Mouse (Mus musculus) layer of hippocampus, postnatal 10 days (tissue): ENCODE results near the gene Ppm1b. TPM values are rescaled to one million over a fixed set of nuclear protein-coding genes. Genes with fewer than 3 reads are reported as not detected.

Experiments used
- DNase-seq, 2 experiments: peaks; one replicate each; pipeline ENCODE4 v3.0.0; 2021; ENCODE audit warnings: low spot score in 2 of 2
- total RNA-seq, 2 experiments: library from RNA; stranded (reverse); gene quantifications; 2 replicates each; pipeline ENCODE4 v1.2.3; 2021

The Ppm1b gene
- total RNA-seq, 2 experiments from 2014 or later, result 106 to 116 TPM

DNA sequence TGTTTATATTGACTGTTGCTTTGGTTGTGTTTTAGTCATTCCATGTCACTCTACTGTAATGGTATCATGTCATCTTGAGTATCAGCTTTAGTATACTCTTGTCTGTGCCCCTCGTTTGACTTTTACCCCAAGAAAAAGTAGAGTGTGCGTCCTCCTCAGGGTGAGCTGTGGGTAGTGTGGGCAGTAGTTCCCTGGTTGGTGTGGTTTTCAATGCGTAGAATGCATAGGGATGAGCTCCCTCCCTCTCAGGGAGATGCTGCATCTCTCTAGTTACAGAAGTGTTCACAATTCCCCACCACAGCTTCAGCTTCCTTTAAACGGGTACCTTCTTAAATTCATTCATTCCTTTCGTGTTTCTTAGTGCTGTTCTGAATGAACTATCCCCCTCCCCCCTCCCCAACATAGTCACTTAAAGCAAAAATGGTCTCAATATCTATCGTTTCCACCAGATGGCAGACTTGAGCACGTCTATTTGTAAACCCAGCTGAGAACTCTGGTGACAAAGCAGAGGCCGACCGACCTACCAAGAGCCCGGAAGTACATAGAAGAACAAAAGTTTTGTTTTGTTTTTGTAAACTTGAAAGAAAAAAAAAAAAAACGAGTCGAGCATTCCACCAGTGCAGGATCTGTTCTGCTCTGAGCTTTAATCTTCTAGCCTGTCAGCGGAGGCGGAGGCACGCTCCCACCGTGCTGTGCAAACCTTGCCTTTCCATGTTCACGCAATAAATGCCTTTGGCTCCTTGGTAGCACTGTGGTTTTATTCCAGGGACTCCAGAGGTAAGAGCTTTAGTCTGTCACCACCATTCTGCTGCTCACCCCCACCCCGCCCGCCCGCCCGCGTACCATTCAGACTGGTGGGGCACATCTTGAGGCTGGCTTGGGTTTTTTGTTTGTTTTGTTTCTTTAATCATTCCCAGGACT lies 67.0 kb downstream of the Ppm1b start:
- peak; percentile 62 to 70 for DNase-seq

DNA sequence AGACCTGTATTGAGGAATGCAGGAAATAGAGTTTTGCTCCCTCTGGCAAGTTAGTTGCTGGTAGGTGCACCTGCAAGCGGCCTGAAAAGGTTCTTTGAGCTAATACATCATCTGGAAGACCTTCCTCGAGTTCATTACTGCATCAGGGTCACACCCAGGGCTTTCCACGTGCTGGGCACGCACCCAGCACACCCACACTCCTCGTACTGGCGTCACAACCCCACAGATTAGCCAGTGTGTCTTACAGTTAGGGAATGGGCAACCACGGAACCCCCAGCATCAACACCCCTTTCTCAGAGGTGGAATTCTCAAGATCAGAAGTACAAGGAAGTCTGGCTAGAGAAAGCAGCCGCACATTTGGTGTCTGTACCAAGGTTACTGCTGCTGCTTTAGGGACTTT lies 67.7 kb downstream of the Ppm1b start:
- no peak for DNase-seq

DNA sequence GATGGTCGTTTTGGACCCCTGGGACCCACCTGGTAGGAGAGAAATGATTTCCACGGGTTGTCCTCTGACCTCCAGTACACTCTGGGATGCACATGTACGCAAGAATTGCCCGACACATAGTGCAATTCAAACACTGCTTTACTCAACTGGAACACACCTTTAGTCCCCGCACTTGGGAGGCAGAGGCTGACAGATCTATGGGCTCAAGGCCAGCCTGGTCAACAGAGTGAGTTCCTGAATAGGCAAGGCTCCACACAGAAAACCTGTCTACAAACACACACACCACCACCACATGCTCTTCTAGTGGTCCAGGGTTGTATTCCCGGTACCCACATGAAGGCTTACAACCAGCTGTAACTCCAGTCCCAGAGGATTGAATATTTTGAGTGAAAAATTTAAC lies 68.6 kb downstream of the Ppm1b start:
- DNase-seq, result no peak

DNA sequence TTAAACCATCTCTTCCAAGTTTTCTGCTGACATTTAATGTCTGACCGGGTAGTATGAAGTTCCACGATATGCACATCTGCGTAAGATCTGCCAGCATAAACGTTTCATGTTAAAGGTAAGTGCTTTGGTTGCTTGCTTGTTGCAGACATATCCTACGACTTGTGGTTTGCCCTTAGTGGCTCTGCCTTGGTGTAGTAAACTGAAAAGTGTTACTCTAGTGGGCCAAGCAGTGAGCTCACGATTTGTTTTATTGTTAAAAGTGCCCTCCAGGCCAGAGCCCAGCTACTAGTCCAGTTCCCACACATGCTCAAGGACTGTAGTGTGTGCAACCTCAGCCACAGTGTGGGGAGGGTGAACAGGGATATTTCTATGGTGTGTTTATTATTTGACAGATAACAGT lies 69.9 kb downstream of the Ppm1b start:
- DNase-seq, result no peak

DNA sequence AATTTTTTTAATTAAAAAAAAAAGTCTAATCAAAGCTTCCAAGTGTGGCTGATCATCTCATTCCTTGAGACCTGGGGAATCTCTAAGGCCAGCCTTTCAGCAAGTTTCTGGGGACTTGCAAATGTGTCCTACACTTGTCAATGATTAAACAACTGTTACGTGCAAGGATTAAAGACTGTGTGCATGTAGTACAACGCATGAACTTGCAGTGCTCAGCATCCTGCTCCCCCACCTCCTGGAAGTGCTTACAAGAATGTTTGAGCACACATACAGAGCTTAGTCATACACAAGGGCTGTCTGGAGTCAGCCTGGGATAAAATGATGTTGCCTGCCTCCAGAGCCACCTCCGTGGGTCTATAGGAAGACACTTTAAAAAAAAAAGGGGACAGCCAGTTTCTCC lies 70.7 kb downstream of the Ppm1b start:
- DNase-seq, result no peak

DNA sequence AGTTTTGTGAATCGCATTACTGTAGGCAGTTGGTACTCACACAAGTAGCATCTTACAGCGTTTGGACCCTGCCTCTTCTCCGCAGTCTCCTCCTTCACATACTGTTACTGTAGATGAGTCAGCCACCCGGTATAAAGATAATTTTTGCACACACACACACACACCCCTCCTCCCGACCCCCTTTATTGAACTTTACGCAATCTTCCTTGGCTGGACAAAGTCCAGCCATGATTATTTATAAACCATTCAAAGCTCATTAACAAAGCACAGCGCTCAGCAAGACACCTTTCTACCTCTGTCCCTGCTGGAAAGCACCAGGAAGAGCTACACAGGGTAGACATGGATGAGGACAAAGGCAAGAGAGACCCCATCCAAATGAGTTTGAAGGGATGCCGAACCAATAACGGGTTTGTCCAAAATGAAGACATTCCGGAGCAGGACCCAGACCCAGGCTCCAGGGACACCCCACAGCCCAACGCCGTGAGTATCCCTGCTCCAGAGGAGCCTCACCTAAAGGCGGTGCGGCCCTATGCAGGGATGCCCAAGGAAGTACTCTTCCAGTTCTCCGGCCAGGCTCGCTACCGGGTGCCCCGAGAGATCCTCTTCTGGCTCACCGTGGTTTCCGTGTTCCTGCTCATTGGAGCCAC lies 71.7 kb downstream of the Ppm1b start, which contains the start of gene Slc3a1:
Gene Slc3a1, plus strand, starts transcription at position 284 of the 647 bp plus-strand sequence.
- DNase-seq, result no peak

DNA sequence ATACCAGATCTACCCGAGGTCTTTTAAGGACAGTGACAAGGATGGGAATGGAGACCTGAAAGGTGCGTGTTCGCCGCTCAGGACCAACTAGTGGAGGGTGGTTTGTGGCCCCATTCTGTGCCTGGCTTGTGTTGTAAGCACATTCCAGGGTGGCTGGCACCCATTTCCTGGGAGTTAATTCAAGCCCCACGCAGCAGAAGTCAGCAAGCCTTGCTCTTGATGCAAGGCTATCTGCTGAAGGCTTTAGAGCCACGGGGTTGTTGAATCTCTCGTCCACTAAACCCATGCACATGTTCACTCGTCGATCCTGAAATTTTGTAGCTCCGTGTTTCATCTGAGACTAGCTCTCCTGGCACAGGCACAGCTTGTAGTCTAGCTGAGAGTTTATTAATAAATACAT lies 72.3 kb downstream of the Ppm1b start:
- DNase-seq, result no peak

DNA sequence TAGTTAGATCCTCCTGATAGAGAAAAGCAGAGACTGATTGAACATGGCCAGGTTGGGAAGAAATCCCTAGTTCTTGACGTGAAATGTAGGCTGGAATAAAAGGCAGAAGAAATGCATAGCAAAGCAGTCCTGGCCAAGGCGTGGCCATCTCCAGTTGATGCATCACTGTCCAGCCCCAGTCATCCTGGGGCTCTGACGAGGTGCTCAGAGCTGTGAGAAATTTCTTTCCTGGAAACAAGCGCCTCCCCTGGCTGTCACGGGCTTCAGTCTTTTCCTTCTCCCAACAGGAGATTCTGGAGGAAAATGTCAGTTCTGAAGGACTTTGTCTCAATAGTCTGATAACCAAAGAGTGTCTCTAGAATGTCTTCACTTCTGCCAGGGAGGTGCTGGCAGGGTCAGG lies 74.1 kb downstream of the Ppm1b start:
- DNase-seq, result no peak

DNA sequence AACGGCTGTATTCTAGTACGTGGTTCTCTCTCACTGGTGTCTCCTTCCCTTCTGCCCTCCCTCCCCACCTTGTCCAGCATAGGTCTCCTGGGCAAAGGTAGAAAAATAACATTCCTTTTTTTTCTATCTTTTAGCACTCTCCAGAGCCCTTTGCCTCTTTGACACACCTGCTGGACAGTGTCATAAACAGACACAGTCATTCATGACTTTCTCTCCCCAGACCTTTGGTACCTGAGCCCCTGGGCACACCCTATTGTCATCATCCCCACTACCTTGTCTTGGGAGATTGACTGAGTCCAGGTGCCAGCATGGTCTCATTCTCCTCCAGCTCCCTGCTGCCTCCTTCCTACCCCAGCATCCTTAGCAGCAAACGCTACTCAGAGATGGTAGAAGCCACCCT lies 76.5 kb downstream of the Ppm1b start:
- DNase-seq, result no peak

DNA sequence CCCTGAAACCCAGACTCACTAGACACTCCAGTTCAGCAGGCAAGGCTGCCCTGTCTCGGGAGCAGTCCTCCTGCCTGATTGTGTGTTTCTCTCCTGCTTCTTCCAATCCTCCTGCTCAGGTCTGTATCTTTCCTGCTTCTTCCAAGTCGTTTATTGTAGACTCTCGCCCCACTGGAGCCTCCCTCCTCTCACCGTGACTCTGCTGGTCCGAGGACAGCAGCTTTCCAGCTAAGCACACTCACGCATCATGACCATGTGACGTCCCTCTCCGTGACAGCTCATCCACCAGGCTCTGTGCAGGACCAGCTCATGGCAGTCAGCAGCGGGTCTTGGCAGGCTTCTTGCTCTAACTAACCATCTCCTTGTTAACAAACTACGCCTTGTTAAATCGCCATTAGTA lies 77.5 kb downstream of the Ppm1b start:
- no peak for DNase-seq

DNA sequence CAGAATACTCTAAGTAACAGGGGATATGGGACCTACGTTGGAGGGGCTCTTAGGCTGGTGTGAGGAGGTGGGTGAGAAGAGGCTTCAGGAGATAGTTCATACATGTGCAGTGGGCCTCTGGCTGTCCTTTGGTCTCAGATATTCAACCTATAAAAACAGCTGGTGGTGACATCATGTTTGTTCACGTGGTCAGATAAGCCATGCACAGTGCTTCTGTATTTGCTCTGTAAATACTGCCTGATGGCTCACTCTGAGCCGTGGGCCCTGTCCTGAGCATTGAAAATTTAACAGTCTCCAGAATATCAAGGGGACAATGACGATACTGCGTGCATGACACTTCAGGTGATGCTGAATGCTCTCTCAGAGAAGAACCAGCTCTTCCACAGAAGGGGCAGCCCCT lies 81.3 kb downstream of the Ppm1b start:
- DNase-seq, result no peak

DNA sequence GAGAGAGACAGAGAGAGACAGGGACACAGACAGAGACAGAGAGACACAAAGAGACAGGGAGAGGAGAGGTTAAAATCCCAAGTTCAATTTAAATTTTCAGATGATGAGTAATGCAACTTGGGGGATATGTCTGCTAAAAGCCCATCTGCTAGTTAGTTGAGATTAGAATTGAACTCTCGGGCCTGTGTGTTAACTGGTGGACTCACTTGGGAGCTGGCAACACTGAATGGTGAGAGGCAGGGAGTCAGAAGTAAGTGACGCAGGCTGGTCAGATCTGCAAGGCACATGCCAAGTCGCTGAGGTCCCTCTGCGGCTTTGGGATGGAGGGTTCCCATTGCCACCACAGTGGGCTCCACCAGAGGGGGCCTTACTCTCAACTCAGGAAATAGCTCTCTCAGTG lies 81.8 kb downstream of the Ppm1b start:
- DNase-seq, result no peak

DNA sequence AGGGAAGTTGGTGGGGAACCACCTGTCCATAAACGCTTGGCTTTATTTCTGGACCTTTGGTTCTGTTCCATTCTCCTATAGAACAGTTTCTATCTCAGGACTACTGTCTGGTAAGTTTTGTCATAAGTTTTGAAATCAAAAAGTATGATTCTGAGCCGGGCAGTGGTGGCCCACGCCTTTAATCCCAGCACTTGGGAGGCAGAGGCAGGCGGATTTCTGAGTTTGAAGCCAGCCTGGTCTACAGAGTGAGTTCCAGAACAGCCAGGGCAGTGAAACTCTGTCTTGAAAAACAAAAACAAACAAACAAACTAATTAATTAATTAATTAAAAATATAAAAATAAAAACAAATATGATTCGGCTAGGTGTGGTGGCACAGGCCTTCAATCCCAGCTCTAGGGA lies 82.2 kb downstream of the Ppm1b start:
- DNase-seq, result no peak

DNA sequence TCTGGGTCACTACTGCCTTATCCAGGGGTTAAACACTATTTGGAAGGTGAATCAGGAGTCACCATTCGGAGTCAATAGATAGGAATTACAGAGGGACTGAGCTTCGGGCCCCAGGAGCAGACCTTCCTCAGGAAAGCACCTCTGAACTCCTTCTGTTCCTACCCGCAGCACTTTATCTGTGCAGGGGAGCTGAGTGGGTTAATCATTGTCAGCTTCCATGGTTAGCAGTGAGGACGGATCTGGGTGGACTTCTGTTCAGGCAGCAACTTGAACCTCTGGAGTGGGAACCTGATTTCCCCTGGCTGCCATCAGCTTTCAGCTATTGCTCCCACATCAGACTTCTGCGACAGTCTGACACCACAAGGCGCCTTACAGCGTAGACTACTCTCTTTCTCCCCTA lies 84.4 kb downstream of the Ppm1b start:
- no peak for DNase-seq

DNA sequence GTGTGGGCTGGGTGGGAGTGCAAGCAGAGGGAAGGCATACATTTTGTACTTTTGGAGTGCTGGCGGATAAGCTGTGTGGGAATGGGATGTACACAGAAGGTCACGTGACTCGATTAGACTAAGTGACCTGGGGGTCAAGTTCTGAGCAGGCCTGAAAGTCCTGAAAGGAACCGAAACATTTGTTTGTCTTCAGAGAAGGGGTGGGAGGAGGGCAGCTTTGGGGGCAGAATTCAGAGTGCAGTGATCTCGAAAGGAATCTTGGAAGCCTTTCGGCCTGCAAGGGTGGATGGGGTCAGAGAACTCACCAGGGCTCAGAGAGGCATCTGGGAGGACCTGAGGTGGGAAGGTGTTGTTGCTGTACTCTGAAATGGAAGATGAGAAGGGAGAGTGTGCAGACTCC lies 85.9 kb downstream of the Ppm1b start:
- no peak for DNase-seq

DNA sequence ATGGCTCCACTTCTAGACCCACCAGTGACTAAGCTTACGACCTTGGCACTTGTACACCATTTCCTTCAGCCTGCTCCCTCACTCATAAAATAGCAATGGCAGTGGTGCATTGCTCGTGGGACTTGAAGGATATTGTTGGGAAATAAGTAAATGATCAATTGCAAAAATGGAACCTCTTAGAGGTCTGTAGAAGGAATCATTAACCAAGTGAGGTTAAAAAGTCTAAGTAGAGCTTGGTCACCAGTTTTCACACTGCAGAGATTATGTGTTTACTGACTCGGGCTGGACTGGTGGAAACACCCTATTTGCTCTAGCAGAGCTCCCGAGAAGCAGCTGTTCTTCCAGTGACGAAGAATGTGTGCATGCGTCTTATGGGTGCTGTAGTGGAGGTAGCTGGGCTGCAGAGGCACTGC lies 86.9 kb downstream of the Ppm1b start:
- no peak for DNase-seq

DNA sequence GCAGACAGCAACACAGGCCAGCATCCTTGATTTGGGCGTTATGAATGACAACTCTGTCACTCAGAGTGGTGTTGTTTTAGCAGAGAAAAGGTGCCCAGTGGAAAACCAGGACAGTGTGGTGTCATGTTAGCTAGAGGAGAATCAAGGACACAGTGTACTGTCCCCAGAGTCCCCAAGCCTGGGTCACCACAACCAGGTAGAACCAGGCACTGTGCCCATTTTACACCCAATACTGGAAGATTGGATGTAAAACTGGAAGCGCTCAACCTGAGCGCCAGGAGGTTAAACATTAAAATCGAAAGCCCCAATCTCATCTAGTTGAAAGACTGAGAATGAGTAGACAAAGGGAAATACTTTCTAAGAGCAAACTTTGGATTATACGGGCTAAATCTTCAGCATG lies 87.9 kb downstream of the Ppm1b start:
- no peak for DNase-seq

DNA sequence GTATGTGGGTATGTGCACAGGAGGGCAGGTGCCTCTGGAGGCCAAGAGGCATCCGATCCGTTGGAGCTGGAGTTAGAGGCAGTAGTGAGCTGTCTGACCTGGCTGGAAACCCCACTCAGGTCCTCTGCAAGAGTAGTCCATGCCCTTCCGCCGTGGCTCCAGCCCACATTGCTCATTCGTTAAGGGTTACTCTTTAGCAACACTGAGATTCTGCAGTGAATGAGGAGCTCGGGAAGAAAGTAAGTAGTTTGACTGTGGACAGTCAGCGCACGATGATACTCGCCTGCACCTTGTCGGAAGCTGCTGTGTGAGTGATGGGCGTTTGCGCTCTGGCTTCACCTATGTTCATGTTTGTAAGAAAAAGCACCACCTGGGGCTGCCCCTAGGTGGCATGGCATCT lies 88.6 kb downstream of the Ppm1b start:
- DNase-seq, result no peak

DNA sequence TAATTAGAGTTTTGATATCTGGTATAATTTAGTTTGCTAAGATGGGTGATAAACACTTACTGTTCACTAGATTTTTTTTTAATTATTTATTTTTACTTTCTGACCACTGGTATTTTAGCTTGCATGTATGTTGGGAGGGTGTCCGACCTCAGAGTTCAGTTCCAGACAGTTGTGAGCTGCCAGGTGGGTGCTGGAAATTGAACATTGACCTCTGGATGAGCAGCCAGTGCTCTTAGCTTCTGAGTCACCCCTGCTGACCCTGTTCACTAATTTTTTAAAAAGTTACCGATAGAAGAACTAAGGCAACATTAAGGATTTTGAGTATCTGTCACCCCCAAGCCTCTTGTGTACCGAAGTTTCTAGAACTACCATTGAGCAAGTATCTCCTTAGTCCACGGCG lies 91.8 kb downstream of the Ppm1b start:
- no peak for DNase-seq

DNA sequence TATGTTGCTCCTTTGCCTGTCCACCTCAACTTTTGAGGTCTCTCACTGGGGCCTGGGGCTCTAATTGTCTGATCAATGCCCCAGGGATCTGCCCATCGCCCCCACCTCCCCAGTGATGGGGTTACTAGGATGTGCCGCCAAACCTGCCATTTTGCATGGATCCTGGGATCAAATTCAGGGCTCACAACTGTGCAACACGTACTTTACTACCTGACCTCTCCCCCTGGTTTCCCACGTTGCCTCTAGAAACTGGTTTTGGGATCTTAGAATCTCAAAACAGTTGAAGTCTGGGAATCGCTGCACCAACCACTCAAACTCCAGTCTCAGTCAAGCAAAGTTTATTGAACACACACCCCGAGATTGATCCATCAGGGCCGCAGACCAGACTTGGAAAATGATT lies 101.7 kb downstream of the Ppm1b start:
- no peak for DNase-seq

DNA sequence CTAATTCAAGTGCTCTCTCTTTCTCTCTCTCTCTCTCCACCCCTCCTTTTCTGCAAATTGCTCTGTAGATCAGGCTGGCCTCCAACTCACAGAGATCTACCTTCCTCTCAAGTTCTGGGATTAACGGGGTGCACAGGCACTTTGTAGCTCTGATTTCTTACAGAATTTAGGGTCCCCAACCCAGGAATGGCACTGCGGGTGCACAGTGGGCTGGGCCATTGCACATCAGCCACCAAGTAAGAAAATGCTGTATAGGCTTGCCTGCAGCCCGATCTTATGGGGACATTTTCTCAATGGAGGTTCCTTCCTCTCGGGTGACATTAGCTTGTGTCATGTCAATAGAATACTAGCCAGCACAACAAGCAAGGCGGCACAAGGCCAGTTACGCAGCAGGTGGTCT lies 102.6 kb downstream of the Ppm1b start:
- no peak for DNase-seq

DNA sequence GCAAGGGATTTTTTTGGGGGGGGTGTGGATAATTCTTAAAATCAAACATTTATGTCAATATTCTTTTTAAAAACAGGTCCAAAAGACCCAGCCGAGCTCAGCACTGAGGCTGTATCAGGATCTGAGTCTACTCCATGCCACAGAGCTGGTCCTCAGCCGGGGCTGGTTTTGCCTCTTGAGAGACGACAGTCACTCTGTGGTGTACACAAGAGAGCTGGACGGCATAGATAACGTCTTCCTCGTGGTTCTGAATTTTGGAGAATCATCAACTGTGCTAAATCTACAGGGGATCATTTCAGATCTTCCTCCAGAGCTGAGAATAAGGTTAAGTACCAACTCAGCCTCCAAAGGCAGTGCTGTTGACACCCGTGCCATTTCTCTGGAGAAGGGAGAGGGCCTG lies 107.0 kb downstream of the Ppm1b start:
- no peak for DNase-seq

DNA sequence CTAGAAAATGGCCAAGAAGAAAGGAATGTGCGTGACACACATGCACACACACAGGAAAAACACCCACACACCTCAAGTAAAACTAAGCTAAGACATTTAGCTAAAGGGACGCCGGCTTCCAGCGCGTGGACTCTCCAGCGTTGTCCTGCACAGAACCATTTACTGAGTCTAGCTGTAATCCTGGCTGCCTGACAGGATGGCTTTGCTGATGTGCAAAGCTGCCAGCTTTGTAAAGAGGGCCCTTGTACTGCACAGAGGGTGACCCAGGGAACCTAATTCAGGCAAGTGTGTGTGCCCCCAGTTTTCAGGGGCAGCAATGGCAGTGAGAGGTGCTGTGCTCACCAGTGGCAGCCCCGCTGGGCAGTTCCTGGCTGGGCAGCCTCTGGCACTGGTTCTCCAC lies 110.8 kb downstream of the Ppm1b start:
- peak in 1 of 2 experiments; percentile 28 for DNase-seq
